Mouse (Mus musculus) layer of hippocampus, postnatal 36 days (tissue): Measurements from ENCODE around the gene Poln. TPM values are rescaled to one million over a fixed set of nuclear protein-coding genes. Genes with fewer than 3 reads are reported as not detected.

ENCODE experiments used
- DNase-seq, 2 experiments: peaks; one replicate each; pipeline ENCODE4 v3.0.0; 2022
- total RNA-seq, 2 experiments: library from RNA; stranded (reverse); gene quantifications; 2 replicates each; pipeline ENCODE4 v1.2.3; 2021

Gene Poln
- total RNA-seq, 2 experiments from 2014 or later = 0.71 to 0.92 TPM

DNA sequence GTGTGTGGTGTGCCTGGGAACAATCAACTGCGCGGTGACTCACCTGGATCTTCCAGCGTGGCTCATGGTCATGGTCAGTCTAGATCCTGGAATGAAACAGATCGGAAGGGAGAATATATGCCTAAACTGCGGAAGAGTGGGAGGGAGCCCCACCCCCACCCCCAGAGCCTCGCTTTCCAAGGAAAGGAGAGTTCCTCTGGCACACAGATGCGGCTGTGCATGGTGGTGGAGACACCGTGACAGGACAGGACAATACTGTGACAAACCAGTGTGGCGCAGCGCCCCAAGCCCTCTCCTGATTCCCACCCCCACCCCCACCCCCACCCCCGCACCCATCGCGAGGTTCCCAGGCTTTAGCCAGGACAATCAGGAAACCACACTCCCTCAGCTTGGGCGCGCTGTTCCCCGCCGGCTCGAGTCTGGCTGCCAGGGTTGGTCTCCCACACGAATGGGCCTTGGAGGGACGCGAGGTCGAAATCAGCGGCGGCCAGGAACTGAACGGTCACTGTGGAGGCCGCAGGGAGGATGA is 186.5 kb downstream of the Poln start:
- no peak for DNase-seq

DNA sequence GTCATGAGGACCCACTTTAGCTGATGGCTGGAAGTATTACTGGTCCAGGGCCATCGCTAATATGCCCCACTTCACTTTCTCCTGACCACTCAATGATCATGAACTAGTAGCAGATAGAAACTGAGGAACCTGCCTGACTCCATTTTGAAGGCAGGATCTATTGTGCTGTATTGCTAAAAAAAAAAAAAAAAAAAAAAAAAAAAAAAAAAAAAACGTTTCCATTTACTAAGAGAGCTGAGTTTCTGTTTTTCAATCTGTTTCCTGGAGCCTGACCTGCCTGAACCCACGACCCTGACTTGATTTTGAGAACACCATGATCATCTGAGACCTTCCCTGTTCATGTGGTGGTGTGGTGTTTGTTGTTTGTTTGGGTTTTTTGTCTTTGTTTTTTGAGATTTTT is 193.0 kb downstream of the Poln start:
- DNase-seq = no peak

DNA sequence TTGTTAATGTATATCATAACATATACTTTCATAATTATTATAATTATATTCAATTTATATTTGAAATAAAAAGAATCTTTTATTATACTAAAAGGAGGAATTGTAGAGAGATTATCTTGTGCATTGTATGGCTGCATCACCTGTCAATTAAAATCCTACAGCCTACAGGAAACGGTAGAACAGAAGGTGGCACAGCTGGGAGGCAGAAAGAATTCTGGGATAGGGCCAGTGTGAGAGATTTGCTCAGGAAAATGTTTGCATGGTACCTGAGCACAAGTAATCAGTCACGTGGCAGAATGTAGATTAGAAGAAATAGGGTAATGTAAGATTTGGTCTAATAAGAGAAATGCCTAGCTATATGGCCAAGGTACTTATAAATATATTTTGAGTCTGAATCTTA is 194.5 kb downstream of the Poln start:
- DNase-seq = no peak

DNA sequence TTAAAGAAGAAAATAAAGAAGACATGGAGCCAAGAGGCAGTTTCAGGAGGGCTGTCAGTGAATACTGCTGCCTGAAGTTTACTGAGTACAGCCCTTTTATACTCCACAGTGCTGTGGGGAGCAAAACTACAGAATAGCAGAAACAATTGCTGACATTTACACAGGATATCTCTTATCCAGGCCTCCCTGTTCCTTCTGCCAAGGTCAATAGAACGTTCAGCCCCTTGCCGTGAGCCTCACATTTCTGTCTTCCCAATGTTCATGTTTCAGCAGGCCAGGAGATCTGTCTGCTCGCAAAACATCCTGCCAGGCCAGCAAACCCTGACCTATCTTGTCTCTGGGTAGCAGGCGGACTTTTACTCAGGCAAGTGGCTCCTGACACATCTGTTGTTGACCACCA is 209.9 kb downstream of the Poln start:
- DNase-seq = no peak

Other genes with a start within 250 kb of the Poln start
- gene Nelfa, start 233.0 kb downstream of the Poln start, total RNA-seq = 10 to 100 TPM; 19.7 to 23.5 TPM
- 10 to 100 TPM; 58.2 to 70.7 TPM for gene Gm1673, start 186.0 kb downstream of the Poln start, total RNA-seq
- gene Nat8l, start 173.5 kb downstream of the Poln start, total RNA-seq = 100 to 1,000 TPM; 125 to 138 TPM
- gene Haus3, start 79 bp upstream of the Poln start, total RNA-seq = 1 to 10 TPM; 6.3 to 6.4 TPM
- gene Mxd4, start 18.3 kb upstream of the Poln start, total RNA-seq = 10 to 100 TPM; 86.7 to 99.5 TPM
- gene Zfyve28, start 119.0 kb upstream of the Poln start, total RNA-seq = 10 to 100 TPM; 32.0 to 33.1 TPM
- under 1 TPM; 0.32 to 0.40 TPM for gene Cfap99, start 119.2 kb upstream of the Poln start, total RNA-seq
- 10 to 100 TPM; 84.8 to 85.9 TPM for gene Rnf4, start 166.8 kb upstream of the Poln start, total RNA-seq
- gene Fam193a, start 200.5 kb upstream of the Poln start, total RNA-seq = 10 to 100 TPM; 41.3 to 42.7 TPM